Mouse (Mus musculus) urinary bladder, postnatal 25 days (tissue): ENCODE results near the gene Cstf1.
A peak's percentile ranks its signal among the peaks of the same experiment; 100 is the strongest.

ENCODE experiments used
- DNase-seq: peaks from one replicate; pipeline ENCODE4 v3.0.0; 2022; ENCODE audit warnings: low spot score

Cstf1 gene

GRCm38 (mm10) chr2:172376999-172377515 is 6.6 kb downstream of the Cstf1 start:
- no peak for DNase-seq

GRCm38 (mm10) chr2:172378332-172378731 is 7.9 kb downstream of the Cstf1 start:
- peak; percentile 49 for DNase-seq

GRCm38 (mm10) chr2:172380513-172380912 is 10.0 kb downstream of the Cstf1 start:
- no peak for DNase-seq

GRCm38 (mm10) chr2:172381341-172381740 is 10.9 kb downstream of the Cstf1 start:
- DNase-seq, result no peak

GRCm38 (mm10) chr2:172381898-172382297 is 11.4 kb downstream of the Cstf1 start:
- DNase-seq, result no peak

- no peak for DNase-seq
Observed at GRCm38 (mm10) chr2:172384715-172385114, 14.2 kb downstream of the Cstf1 start.

- DNase-seq, result no peak
Observed at GRCm38 (mm10) chr2:172390341-172390740, 19.9 kb downstream of the Cstf1 start.

GRCm38 (mm10) chr2:172392041-172392521 is 21.6 kb downstream of the Cstf1 start:
- no peak for DNase-seq

GRCm38 (mm10) chr2:172393391-172394051 is 23.0 kb downstream of the Cstf1 start, which contains the start of gene Cass4:
Cass4 (plus strand) TSS chr2:172393794.
- no peak for DNase-seq

GRCm38 (mm10) chr2:172394052-172394392 is 23.5 kb downstream of the Cstf1 start:
- DNase-seq, result no peak

- no peak for DNase-seq
Observed at GRCm38 (mm10) chr2:172394671-172395070, 24.2 kb downstream of the Cstf1 start.

GRCm38 (mm10) chr2:172395961-172396360 is 25.5 kb downstream of the Cstf1 start:
- no peak for DNase-seq

- no peak for DNase-seq
Observed at GRCm38 (mm10) chr2:172399901-172400300, 29.4 kb downstream of the Cstf1 start.

GRCm38 (mm10) chr2:172401116-172401825 is 30.8 kb downstream of the Cstf1 start:
- DNase-seq, result no peak

GRCm38 (mm10) chr2:172404239-172404638 is 33.8 kb downstream of the Cstf1 start:
- DNase-seq, result no peak

GRCm38 (mm10) chr2:172405011-172405410 is 34.5 kb downstream of the Cstf1 start:
- no peak for DNase-seq

GRCm38 (mm10) chr2:172406173-172406572 is 35.7 kb downstream of the Cstf1 start:
- no peak for DNase-seq

- no peak for DNase-seq
Observed at GRCm38 (mm10) chr2:172407499-172407898, 37.0 kb downstream of the Cstf1 start.

GRCm38 (mm10) chr2:172410686-172411085 is 40.2 kb downstream of the Cstf1 start:
- no peak for DNase-seq

GRCm38 (mm10) chr2:172411091-172411490 is 40.6 kb downstream of the Cstf1 start:
- no peak for DNase-seq

GRCm38 (mm10) chr2:172412454-172412853 is 42.0 kb downstream of the Cstf1 start:
- no peak for DNase-seq

GRCm38 (mm10) chr2:172413273-172413672 is 42.8 kb downstream of the Cstf1 start:
- no peak for DNase-seq

- no peak for DNase-seq
Observed at GRCm38 (mm10) chr2:172413894-172414293, 43.4 kb downstream of the Cstf1 start.
